Mouse (Mus musculus) frontal cortex, postnatal 25 days (tissue): Measurements from ENCODE around the gene Nyap1.
A peak's percentile ranks its signal among the peaks of the same experiment; 100 is the strongest.
"Not testable (repeated sequence)": the region's sequence is repeated elsewhere in the genome, so short reads cannot be mapped to it uniquely, and the experiment has no call there.

ENCODE experiments used
- DNase-seq, 2 experiments: peaks; one replicate each; pipeline ENCODE4 v3.0.0; 2022; ENCODE audit warnings: low spot score in 2 of 2

Gene Nyap1

DNA sequence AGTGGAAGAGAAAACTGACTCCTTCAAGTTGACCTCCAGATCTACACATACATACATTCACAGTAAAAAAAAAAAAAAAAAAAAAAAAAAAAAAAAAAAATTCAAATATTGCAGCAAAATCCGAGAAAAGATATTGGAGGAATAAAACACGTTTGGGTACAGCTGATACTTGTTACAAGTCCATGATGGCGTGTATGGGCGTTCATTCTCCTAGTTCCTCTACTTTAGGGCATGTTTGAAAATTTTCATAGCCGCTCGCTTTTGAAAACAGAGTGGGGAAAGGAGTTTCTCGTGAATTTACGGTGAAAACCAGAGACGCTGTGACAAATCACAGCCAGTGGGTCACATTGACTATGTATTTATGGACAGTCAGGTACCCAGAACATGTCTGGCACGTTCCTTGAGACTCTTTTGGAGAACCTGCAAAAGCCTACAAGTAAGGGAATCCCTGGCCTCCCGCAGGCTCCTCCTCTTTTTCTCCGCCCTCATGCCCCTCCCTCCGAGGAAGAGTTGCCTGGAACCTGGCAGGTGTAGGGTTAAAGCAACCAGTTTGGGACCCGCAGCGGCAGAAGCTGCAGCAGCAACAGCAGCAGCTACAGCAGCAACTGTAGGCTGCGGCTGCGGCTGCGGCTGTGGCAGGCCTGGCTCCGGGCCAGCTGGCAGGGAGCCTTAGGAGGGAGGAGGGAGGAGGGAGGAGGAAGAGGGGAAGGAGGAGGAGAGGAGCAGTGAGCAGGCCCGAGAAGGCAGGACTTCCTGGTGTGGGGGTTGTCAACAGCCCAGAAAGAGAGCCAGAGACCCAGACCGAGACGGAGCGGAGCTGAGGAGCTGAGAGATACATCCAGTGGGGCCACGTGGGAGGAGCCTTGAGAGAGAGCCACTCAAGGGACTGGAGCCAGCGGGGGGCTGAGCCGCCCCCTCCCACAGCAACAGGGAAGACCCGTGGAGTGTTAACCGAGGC, 4.1 kb upstream of the Nyap1 start, which contains the start of gene Tsc22d4:
Gene Tsc22d4 (plus strand): TSS at position 517 of the 958 bp plus-strand sequence.
- DNase-seq: peak; percentile 70 to 80

DNA sequence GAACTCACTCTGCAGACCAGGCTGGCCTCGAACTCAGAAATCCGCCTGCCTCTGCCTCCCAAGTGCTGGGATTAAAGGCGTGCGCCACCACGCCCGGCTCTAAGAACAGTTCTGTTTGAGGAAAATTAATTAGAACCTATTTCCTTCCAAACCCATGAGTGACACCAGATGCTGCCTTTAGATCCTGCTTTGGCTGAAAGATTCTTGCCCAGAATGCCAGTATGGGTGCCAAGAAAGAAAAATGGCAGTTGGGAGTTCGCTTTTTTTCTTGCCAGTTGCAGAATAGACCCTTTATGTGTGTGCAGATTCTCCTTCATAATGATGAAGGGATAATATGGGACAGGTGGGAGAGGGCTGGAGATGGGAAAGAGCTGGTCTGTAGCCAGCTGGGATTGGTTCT, 2.8 kb upstream of the Nyap1 start:
- no peak for DNase-seq

DNA sequence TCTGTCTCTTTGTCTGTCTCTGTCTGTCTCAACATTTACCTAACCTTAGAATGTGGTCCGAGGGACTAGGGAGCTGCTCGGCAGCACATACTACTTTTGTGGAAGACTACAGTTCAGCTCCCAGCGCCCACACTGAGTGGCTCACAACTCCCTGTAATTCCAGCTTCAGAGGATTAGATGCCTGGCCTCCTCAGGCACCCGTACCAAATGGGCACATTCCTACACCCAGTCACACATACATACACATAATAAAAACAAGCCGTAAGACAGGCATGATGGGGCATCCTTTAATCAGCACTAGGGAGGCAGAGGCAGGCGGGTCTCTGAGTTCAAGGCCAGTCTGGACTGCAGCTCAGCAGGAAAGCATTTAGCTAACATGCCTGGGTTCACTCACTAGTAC, 1.4 kb upstream of the Nyap1 start:
- DNase-seq: no peak

DNA sequence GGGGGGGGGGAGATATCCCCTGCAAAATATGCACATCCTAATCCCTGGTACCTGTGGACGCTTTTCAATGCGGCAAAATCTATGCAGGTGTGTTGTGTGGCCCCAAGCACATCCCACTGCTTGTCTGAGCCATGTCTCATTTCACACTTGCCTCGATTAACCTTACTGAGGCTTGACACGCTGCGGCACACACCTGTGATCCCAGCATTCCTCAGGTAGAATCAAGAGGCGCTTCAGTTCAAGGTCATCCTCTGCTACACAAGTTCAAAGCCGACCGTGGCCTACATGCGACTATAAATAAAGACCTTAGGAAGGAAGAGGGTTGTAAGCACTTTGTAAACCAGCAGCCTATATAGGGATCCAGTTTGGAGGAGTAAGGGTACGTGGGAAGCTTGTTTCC, 641 bp upstream of the Nyap1 start:
- no peak for DNase-seq

DNA sequence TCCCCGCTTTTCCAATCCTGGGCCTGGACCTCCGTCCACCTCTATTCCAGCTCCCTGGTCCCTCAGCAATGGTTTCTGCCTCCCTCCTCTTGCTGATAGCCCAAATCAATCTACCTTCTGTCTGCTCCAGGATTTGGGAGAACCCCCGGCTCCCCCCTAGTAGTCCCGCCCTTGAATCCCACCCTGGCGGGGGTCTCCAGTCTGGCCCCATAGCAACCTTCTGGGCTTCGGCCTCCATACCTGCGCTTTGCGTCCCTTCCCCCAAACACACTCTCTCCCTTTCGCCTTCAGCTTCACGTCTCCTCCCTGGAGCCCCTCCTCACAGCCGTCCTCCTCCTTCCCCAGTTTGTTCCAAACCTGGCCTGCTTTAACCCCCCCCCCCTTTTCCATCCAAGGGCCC, 901 bp downstream of the Nyap1 start:
- no peak for DNase-seq

- DNase-seq: no peak
Measured at GRCm38 (mm10) chr5:137739471-137739870, 1.9 kb downstream of the Nyap1 start.

DNA sequence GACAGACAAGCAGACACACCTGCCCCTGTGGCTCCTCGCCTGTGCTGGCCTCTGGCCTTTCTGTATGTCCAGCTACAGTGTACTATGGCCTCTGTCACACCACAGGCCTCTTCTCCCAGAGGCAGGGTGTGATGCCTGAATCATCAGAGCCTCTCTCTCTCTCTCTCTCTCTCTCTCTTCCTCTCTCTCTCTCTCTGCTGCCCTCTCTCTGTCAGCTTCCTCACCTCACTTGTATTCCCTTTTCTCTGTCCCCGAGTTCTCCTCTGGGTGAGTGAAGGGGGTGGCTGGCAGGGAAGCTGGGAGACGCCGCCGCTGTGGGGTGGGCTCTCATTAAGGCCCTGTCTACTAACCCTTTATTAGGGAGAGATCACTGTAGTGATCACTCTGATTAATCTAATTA, 2.9 kb downstream of the Nyap1 start:
- no peak for DNase-seq

- DNase-seq: no peak
Measured at GRCm38 (mm10) chr5:137737400-137737940, 3.9 kb downstream of the Nyap1 start.

- DNase-seq: peak; percentile 63 to 67
Measured at GRCm38 (mm10) chr5:137734289-137735061, 6.9 kb downstream of the Nyap1 start.

DNA sequence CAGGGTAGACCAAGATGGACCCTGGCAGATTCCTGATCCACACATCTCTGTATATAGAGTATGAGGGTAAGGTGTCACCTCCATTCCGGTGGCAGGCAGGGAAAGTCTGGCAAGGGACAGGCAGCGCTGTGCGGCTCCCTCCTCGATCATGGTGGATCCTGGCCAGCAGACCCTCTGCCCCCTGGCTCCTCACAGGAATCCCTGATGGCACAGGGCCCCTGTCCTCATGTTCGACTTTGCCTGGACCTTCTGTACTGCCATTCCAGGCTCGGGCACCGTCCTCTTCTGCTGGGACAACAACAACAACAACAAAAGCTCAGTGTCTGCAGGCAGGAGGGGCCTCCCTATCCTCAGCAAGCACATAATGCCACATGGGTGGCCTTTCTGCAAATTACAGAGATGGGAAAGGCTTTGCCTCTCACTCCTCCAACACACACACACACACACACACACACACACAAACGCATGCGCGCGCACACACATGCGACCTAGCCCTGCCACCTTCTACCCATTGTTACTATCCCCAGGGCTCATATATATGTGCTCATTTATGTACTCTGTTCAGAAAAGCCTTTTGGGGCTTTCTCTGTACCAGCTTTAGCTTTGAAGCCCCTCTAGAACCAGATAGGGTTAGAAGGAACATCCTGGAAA, 7.6 kb downstream of the Nyap1 start:
- no peak for DNase-seq

- no peak for DNase-seq
Measured at GRCm38 (mm10) chr5:137726767-137727166, 14.6 kb downstream of the Nyap1 start.

DNA sequence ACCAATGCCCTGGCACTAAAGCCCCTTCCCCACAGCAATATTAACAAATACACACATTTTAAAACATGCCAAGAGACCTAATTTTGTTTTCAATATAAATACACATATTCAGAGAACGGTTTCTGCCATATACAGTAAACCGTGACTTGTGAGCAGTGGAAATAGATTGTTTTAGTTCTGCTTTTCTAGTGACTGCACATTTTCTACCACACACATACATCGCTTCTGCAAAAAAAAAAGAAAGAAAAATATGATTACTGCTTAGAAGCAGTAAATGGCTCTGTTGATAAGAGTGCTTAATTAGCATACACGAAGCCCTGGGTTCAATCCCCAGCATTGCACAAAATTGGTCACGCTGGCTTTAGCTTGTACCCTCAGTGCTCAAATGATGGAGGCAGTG, 17.6 kb downstream of the Nyap1 start:
- no peak for DNase-seq

DNA sequence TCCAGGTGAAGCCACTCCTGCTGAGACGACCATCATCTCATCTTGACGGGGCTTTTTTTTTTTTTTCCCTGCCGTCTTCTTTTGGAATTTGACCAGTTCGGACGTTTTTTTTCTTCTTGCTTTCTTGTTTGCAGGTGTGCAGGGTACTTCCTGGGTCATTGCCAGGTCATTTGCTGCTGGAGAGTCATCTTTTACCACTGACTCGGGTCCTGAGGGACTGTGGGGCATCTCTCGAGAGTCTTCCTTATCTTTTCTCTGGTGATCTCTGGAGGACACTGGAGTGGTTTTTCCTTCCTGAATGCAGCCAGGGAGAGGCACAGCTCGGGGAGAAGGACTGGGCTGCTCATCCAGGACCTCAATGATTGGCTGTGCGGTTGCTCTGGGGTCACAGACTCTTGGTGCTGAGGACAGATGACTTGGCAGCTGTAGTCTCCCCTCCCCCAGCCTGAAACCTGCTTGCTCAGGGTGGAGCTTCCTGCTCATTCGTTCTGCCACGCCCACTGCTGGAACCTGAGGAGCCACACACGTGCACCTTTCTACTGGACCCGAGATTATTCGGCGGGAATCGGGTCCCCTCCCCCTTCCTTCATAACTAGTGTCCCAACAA, 20.7 kb downstream of the Nyap1 start:
- DNase-seq: not testable (repeated sequence)

GRCm38 (mm10) chr5:137719088-137719487, 22.3 kb downstream of the Nyap1 start:
- no peak for DNase-seq

GRCm38 (mm10) chr5:137718020-137718790, 23.2 kb downstream of the Nyap1 start:
- no peak for DNase-seq

DNA sequence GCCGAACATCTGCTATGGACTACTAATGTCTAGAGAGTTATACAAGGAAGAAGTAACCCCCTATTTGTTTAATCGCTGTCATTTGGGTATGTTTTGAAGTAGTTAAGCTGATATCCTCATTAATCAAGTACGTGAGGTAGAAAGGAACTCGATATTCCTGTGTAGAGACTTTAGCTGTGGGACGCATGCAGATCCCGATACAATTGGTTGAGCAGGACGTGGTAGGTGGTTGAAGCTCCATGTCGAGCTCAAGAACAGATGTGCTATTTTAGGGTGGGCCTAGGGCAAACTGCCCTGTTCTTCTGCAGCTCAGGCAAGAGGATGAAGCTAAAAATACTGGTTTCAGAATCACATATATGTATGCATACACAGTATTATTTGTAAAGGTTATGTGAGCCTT, 25.7 kb downstream of the Nyap1 start:
- no peak for DNase-seq

DNA sequence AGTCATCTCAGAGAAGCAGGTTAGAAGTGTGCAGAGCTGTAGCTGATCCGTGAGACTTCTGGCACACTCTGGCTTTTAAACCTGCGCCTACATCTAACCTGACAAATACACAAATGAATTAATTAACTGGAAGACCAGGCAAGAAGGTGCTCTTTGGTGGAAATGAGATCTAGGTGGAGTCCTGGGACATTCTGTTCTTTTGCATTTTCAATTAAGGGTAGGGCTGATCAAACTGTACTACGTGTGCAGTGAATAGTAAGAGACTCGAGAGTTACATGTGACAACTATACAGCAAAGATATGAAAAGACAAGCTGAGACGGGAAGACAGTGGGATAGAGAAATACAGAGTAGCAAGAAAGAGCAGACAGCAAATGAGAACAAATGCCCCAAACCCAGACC, 28.0 kb downstream of the Nyap1 start:
- no peak for DNase-seq

- DNase-seq: no peak
Measured at GRCm38 (mm10) chr5:137706913-137707633, 34.3 kb downstream of the Nyap1 start.

DNA sequence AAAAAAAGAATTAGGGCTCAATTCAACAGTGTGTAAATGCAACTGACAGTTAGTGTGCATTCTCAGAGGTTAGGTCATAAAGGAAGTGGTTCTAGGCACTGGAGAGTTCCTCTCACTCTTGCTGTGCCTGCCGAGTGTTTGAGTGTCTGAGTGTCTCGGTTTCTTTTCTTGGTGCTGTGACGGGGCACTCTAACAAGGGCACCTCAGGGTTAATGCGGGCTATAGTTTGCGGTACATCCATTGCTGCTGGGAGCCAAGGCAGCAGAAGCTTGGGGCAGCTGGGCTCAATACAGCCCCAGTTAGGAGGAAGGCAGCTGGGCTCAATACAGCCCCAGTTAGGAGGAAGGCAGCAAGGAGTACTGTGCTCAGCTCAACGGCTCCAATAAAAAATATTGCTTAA, 36.2 kb downstream of the Nyap1 start:
- DNase-seq: no peak

DNA sequence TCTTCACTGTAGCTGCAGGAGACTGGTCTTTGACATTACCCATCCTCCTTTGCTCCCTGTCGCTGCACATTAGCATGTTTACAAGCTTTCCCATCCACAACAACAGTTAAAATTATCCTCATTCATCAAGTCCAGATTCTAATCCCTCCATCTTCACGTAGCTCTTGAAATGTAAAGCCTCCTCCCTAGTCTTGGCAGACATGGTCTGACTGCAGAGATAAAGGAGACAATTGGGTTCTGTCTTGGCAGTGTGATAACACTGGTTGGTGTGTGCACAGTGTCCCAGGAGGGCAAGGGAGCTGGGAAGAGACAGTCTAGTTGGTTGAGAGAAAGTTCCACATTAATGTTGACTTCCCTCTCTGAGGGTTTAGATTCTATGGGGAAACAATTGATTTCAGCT, 41.6 kb downstream of the Nyap1 start:
- DNase-seq: no peak
